Mouse (Mus musculus) brain, embryonic 14.5 days (tissue): ENCODE measurements around the gene Cxxc4.

Experiments used
- CTCF ChIP-seq: fragments of 200-500 bp; IDR thresholded peaks from 2 replicates; pipeline ENCODE4 v1.5.1; 2012; ENCODE audit warnings: inconsistent platforms, mild to moderate bottlenecking, moderate library complexity, borderline replicate concordance; ENCODE audit not compliant: insufficient read depth, insufficient read length; ENCODE audit errors: extremely low read depth
- POLR2A ChIP-seq: fragments of 200-500 bp; IDR thresholded peaks from 2 replicates; pipeline ENCODE4 v1.6.1; 2012; ENCODE audit warnings: mild to moderate bottlenecking, inconsistent platforms, borderline replicate concordance; ENCODE audit not compliant: poor library complexity, insufficient read depth, insufficient read length, severe bottlenecking; ENCODE audit errors: extremely low read depth

DNA sequence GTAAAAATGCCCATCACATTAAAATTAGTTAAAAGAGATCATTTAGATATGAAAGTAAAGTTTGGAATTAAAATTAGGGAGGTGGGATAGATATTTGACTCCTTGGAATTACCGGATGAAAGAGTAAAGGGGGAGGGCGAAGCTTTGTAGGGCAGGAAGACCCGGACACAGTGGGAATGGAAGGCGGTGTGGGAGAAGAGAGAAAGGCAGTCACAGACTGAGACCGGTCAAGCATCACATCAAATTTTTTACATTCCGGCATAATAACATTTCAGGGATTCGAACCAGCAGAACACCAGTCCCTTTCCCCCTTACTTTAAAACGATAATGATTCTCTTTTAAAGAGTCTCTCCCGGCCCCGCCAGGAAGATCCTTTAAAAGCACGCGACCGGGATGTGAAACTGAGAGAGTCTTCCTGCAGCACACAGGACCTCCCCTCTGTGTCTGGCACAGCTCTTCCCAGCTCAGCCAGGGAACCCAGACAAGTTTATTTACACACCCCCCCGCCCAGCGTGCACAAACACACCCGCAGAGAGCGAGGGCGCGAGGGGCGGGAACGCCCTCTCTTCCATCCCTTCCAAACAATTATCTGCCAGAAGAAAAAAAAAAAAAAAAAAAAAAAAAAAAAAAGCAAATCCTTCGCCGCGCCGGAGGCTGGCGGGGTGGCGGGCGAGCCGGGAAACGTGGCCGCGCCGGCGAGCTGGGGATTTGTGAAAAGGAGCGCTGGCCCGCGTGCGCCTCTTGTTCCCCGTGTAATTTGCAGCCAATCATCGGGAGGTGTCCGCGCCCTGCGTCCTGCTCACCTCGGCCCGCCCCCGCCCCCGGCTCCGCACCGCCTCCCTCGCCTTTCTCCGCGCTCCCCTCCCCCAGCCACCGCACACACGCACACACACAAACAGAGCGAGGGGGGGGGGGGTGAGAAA is 532 bp upstream of the Cxxc4 start:
- 0 out of 2 replicates have a peak, but pooled peaks have one; percentile 23 for TF ChIP-seq POLR2A
- TF ChIP-seq CTCF, result no peak
